Mouse (Mus musculus) layer of hippocampus, postnatal 25 days (tissue): Measurements from ENCODE around the gene Cubn. TPM values are rescaled to one million over a fixed set of nuclear protein-coding genes. Genes with fewer than 3 reads are reported as not detected.

Source experiments
- DNase-seq, 2 experiments: peaks; one replicate each; pipeline ENCODE4 v3.0.0; 2022; ENCODE audit warnings: mixed read lengths in 2 of 2, low spot score in 1 of 2; ENCODE audit errors: extremely low spot score in 1 of 2
- total RNA-seq, 2 experiments: library from RNA; stranded (reverse); gene quantifications; 2 replicates each; pipeline ENCODE4 v1.2.3; 2021

Gene Cubn
- total RNA-seq = under 1 TPM; 0.10 to 0.14 TPM

DNA sequence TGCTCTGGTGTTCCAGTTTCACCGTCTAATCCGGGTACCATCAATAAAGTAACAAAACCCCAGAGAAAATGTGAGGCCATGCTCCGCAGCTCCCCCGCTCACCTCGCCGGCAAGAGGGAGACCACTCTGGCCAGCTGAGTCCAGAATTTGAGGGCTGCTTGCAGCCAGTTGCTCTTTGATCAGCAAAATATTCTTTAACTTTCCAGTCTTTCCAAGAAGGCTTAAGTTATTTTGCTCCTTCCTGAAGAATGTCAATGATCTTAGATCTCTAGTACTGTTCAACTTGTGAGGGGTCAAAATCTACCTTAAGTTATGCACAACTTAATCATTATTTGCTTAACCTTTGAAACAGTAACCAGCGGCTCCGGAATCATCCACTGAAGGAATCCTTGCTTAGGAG lies at the start of gene Cubn:
TSS of gene Cubn (minus strand) at position 80 of the 400 bp plus-strand sequence.
- no peak for DNase-seq

DNA sequence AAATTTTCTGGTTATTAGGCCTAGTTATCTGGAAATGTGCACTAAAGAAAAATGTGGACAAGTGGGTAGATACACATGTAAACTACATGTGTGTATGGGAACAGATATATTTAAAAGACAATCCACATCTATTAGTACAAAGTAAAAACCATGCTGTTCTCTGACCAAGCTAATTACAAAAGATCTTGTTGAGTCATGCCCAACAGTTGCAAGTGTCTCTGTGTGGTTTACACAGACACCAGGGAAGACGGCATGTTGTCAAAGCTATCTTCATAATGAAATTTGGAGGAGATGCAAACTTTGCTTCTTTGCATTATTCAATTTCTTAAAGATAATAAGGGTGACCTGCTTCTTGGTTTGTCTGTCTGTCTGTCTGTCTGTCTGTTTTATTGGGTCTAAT lies 48.2 kb upstream of the Cubn start:
- no peak for DNase-seq

DNA sequence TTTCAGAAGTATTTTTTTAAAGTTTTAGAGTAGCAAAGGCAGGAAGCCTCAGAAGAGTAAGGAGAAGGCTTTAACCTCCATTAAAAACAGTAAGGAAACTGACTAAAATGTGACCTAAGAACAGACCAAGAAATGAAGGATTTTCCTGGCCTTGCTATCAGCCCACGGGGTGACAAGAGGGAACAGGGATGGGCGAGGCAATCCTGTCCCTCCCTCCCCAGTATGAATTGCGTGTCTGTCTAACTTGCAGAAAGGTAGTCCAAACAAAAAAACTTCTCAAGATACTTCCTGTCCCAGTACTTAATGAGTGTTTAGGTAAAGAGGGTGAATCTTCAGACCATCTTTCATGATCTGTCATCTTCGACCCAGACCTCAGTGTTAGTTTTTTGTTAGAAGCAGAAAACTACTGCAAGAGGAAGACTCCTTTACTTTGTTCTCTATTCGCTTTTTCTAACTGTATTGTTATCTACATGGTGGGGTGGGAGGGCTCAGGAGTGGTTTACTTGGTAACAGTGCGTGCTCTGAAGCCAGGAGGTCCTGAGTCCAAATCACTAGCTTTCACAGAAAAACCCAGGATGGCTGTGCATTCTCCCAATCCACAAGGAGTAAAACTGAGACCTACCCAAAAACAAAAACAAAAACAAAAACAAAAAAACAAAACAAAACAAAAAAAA lies 47.2 kb upstream of the Cubn start:
- no peak for DNase-seq

DNA sequence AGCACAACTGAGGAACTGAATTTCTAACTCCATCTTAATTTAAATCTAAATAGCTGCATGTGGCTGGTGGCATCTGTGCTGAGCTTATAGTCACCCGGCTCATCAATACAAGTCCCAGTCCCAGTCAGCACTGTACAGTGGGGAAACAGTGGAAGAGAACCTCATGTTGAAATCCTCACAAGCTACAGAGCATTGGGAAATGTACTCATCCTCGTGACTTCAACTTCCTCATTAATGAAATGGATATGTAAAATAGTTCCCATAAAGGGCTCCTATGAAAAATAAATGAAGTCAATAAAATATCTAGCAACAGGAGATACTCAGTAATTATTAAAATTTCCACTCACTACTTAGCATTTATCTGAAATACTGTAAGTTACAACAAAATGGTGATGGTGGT lies 46.6 kb upstream of the Cubn start:
- DNase-seq = no peak

DNA sequence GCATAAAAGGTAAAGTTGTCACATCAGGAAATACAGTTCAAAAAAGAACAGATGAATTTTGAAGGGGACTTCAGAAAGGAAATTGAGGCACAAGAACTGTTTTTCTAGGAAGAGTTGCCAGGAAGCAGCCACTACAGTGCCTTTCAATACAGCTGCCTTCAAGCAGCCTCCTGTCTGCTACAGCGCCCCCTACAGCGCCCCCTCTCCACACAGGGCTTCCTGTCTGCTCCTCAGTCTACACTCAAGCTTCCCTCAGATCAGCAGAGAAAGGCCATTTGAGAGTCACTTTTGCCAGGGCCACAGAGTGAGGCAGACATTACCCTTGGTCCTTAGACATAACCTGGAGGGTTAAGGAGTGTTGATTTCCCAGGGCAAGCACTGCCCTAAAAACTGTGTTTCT lies 46.1 kb upstream of the Cubn start:
- no peak for DNase-seq

DNA sequence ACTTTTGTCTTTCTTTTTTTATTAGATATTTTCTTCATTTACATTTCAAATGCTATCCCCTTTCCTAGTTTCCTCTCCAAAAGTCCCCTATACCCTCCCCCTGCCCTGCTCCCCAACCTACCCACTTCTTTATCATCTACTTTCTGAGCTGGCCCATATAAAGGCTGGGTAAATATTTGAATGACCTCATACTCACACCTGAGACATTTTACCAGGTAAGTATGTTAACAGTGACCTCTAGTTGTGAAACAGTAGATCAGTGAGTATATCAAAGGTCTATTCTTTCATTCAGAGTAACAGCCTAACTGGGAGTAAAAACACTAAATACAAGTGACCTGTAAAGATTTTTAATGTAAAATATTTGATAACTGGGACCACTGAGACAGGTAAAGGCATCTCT lies 45.1 kb upstream of the Cubn start:
- no peak for DNase-seq

DNA sequence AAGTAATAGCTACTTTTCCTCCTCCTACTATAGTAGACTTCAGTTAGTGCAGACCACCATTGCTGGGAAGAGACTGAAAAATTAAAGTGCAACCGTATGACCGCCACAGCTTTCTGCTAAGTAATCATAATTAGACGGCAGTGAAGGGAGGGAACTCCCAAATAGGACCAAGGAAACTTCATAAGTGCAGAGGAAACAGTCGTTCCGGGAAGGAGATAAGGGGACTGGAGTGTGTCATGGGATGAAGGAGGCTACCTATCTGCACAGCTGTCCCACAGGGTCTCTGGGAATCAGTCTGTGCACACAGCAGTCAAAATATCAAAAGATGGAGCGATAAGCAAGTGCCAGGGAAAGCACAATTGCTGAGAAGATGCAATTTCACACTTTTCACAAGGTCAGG lies 39.0 kb upstream of the Cubn start:
- no peak for DNase-seq

DNA sequence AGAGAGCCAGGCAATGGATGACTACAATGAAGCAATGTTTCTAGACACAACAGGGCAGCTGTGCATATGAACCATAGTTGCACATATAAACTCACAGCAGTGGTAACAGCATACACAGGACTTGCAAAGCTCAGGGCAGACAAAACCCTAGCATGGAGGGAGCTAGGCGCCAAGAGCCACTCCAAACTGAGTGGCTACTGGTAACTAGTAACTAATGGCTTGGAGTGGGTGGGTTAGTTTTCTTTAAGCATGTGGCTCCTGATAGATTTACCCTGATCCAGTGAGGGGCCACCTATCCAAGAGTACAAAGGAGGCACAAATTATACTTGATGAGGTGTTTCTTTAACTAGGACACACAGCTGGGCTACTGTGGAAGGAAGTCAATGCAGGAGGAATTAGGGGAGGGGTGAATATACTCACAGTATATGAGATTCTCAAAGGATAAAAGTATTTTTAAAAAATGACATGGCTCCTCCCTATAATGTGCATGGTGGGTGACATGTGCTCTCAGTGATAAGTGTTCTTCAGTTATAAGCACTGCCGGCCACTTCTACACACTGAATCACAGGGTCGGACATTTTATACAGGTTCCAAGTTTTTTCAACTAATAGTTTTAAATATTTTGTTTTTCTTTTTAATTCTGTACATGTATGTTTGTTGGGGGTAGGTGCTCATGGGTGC lies 37.8 kb upstream of the Cubn start:
- no peak for DNase-seq

DNA sequence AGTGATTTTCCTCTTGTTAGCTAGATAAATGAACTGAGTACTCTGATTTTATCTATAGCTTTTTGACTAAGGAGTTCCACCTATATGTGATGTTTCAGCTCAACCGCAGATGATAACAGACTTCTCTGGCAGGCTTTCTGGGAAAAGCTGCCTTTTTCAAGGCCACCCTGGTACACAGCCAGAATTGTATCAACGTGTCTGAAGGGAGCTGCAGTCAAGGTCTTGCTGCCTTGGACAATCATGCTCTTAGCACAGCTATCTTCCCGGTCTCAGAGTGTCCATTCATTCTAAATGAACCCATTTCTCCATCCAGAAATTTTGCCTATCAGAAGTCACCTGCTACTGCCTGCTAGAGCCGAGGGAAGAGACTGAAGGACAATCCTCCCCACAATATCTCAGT lies 35.9 kb upstream of the Cubn start:
- DNase-seq = no peak

DNA sequence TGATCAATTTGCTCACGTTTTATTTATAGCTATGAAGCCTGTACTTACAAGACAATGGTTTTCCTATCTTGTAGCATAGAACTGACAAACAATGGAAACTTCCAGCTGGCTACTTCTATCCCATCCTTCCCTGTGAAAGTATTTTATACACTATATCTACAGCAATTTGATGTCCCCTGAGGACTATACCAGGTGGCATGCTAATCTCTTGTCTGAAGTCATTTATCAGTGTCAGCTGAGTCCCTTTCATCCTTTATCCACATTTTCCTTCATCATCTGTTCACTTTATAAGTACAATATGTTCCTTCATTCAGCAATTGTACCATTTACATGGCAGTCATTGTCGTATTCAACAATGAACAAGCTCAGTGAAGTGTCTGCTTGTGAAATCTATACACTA lies 35.5 kb upstream of the Cubn start:
- no peak for DNase-seq

DNA sequence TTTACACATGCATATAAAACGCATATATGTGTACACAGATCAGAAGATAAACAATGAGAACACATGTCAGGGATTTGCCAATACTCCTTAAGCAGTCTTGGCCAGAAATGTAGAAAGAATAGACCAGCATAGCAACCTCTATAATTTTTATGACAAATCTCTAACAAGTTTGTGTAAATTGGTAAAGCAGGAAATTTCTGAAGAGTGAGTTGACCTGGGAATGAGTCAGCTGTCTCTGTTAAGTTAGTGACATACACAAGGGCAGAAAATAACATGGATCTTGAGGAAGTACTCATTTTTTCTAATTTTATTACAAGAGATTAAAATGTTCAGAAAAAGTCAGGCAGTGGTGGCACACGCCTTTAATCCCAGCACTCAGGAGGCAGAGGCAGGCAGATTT lies 34.6 kb upstream of the Cubn start:
- DNase-seq = no peak

DNA sequence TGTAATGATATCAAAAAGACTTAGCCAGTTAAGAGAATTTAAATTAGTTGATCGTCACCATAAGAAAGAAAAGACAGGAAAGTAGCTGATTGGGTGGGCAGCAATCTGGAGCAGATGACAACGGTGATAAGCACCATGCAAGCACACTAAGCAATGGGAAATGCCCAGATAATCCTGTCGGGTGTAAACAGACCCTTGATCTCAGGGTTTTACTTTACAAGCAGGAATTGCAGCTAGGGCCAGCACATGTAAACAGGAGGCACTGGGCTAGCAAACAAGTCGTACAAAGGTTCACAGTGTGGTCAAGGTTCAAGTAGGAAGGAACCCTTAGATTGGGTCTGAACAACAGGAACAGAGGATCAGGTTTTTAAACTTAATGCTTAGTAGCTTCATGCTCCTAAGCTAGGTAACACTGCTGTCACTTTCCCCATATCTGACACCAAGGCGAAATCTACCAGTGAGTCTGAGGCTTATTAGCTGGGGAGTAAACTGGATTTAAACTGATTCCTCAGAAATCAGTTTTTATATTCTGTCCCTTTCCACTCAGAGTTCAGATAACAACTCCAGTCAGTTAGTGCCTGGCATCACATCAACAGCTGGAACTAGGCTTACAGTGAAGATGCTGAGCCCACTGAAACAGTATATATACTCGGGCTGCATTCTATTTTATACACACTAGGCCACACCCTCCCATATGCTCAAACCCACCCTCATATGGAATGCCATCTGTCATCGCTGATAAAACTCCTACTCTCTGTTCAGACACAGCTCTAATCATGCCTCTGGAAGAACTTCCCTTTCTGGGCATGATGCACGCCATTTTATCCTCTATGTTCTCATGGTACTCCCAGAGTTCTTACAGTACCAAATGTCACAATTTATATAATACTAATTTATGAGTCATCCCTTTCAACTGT lies 32.2 kb upstream of the Cubn start:
- DNase-seq = peak; percentile 16 to 43

DNA sequence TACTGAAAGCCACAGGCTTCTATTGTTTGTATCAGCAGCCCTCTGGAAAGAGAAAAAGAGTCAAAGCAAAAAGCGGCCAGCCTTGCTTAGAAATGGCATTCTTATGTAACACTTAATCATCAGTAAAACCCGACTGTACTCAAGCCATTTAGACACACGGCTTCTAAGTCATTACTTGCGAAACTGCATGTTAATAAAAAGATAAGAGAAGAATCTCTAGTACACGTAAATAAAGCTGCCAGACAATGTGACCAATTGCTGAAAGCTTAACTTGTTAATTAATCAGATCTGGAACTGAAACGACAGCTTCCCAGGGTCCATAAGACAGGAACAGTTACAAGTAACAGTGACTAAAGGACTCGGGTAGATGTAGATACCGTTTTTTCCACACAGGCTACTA lies 30.5 kb upstream of the Cubn start:
- no peak for DNase-seq

DNA sequence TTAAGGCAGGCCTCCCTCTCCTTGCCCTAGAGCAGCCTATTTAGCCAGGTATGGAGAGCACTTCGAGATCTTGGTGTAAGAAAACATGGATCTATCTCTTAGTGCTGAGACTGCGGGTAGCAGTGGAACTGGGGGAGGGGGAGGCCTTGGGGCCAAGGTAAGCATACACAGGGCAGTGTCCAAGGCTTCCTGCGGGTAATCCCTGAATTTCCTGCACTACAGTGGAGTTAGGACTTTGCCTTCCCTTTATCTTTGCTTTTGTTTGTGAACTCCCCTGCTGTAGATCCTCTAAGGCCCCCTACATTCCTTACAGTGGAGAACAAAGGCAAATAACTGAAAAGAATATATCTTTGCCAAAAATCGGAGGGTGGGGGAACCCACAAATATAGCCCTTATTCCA lies 23.3 kb upstream of the Cubn start:
- no peak for DNase-seq

DNA sequence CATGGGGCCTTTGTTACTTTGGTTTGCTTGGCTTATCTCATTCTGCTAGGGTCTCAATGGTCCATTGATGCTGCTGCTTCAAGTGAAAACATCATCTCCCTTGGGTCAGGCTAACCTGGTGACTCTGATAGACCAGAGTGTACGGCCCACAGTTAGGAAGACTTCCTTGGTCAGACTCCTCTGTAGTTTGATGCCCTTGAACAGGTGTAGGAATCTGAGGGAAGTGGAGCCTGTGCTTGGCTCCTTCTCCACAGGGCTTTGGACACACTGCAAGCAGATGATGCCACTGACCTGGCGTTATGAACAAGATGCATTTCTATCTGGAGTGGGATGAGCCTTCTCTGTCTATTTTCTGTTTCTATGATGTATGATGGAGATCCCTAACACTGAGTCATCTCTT lies 11.1 kb upstream of the Cubn start:
- DNase-seq = no peak

DNA sequence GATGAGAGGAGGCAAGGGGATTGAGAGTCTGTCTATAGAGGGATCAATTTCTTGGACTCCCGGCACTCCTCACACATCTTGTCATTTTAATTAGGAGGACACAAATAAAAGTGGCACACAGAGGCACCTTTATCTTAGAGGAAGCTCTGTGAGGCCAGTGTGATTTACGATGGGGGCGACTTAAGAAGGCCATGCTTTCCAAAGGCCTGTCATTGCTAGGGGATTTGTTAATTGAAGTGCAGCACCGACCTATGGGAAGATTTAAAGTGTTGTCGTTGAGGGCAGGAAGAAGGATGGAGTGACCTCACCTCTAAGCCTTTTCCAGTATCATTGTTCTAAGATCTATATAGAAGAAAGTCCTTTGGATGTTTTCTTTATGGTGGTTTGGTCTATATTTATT lies 9.9 kb upstream of the Cubn start:
- no peak for DNase-seq

DNA sequence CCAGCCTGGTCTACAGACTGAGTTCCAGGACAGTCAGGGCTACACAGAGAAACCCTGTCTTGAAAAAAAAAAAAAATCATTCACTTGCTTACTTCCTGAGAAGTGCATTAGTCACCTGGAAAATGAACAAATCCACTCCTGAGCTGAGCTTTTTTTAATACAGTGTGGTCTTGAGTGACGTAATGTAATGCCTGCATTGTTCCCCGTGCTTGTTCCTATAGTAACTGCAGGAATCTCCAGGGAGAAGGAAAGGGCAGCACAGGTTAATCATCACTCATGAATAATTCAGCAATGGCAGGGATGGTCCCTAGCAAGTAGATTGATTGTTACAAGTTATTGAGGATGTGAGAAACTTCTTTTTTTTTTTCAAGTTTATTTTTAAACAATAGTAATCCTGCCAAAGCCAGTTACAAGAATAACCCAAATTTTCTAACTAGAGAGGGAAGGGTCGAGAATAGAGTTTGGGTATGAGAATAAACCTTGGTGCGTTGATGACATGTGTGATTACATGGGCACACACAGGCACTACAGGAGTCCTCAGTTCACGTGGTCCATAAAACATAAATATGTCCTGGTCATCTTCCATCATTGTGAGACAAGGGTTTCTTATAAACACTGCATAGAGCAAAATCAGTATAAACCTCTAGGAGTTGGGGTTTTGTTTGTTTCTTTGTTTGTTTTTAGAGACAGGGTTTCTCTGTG lies 8.8 kb upstream of the Cubn start:
- DNase-seq = no peak

DNA sequence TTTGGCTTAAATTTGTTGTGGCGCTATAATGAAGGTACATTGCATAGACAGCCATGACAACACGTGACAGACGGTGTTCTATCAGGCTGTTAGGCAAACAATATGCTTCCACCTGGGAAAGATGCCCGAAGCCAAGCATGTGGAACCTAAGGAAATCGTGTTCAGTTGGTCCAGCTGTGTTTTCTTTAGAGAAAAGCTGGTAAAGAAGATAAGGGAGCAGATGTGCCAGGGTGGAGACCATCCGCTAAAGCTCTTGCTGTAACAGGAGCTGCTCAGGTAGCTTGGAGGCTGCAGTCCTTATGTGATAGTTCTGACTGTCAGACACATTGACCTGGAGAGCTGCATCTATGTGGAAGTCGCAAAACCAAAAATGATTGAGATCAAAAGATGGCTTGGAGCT lies 7.6 kb upstream of the Cubn start:
- DNase-seq = no peak

DNA sequence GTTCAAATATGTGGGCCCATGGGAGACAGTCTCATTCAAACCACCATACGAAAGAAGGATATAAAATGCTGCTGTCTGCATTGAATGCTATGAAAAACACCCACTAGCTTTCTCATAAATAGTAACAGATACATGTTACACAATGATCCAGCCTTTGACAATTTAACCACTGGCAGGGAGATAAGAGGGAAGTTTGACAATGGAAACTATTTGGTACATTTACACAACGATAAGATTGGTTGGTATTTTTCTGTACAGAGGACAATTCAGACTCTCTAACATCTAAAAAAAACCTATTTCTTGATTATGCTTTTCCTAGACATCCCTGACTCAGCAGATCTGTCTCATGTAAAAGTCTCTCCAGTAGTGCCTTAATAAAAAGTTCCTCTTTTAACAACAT lies 4.5 kb upstream of the Cubn start:
- DNase-seq = no peak

DNA sequence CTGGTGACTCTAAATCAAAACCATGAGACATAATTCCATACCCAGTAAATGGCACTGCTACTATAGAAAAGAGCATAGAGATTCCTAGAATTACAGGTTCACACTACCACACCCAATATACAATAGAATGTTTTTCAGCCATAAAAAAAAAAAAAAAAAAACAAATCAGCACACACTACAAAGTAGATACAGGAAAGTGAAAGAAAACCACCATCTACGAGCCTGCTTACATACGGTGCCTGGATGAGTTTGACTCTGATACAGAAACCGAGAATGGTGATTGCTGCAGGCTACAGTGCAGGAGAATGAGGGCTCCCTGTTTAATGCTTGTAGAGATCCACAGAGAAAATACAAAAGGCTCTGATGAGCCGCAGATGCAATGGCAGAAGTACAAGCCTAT lies 1.3 kb upstream of the Cubn start:
- DNase-seq = no peak

DNA sequence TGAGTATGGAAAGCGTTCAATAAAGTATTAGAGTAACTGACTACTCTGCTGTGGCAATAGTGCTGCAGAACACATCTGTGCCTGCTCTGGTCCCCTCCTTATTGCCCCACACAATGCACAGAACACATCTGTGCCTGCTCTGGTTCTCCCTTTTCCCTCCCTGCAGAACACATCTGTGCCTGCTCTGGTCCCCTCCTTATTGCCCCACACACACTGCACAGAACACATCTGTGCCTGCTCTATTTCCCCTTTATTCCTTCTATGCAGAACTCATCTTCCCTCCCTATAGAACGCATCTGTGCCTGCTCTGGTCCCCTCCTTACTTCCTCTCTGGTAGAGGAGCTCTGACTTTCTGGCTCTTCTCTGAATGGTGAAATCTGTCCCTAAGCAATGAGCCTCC lies 1.1 kb downstream of the Cubn start:
- no peak for DNase-seq
